Mouse (Mus musculus): ENCODE measurements at regions not wholly inside any gene's neighbourhood (a gene's known extent, or its start where the extent isn't known, plus 50 kb on each side); places are given as distances from the start of the nearest gene placed in this dataset.

DNA sequence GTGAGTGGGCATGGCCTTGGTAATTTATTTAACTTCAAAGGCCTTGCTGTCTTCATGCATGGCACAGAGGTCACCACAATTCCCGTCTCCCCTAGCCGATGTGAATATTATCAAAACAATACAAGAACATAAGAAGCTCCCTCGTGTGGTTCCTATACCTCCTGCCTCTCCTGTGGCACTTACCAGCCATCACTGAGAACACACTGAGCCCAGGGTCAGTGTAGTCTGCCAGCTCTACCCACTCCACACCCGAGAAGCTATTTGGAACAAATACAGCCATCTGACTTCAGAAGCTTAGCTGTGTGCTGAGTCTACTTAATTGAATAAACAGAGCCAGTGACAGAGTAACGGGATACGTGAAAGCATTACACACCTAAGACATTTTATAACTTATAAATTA, 605.7 kb upstream of the Arpp21 start:
- DNase-seq: no peak

DNA sequence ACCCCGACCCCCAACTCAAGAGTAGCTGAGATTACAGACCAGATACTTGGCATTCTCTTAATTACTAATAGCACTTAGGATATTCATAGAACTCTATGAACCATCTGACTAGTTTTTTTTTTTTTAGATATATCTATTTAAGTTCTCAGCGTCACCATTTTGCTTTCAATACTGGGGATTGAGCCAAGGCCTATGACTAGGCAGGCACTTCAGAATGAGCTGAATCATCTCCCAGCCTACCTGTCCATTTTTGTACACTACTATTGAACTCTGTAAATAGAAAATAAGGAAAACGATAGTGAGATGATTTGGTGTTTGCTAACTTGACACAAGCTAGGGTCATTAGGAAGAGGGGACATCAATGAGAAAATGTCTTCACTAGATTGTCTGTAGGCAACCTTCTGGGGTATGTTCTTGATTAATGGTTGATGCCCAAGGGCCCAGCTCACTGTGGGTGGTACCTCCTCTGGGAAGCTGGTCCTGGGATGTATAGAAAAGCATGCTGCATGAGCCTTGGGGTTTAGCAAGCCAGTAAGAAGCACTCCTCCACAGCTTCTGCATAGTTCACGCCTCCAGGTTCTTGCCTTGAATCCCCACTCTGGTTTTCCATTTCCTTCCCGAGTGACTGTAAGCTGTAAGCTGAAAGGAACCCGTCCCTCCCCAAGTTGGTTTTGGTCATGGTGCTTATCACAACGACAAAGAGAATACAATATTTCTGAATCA, 603.5 kb upstream of the Arpp21 start:
- DNase-seq: no peak

DNA sequence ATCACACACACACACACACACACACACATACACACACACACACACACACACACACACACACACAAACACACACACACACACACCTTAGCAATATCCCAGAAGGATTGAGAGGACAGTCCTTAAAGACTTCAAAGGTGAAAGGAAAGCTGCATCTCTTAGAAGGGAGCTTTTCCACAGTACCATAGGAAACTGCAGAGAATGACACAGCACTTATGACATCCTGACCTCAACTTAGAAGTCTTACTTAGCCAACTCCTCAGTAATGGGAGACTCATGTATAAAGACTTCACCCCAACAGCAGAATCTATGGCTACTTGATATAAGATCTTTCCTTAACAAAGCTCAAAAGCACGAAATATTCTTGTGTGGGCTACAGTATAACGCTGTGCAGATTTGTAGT, 601.8 kb upstream of the Arpp21 start:
- DNase-seq: no peak

DNA sequence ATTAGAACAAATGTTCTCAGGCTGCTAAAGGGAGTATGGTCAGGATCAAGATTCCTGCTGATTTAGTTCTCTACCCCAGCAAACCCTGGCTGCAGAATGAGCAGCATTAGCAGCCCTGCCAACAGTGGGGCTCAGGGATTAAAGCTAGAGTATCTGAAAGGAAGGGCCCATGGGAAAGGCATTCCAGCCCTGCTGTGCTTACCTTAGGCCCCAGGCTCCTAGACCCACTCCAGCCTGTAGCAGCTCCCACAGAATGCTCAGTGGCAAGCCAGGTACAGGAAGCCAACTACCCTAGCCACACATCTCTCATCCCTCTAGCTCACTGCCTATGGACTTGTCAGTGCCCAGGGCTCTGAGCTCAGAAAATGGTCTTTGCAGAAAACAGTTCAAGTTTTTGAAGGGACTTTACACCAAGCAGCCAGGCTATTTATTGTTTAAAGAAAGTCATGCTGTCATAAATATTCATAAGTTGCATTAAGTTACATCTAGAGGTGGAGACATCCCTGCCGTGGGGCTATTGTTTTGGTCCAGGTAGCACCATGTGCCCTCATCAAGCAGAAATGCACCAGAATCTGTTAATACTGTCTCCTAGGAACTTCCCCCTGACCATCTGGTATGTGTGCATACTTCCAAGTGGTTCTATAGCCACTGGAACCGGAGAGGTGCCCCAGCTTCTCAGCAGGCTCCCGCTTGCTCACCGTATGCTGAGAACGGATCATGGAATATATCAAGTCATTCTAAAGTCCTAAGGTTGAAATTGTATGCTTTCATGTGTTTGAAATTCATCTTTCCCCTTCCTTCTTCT, 598.9 kb upstream of the Arpp21 start:
- peak; percentile 82 for DNase-seq

DNA sequence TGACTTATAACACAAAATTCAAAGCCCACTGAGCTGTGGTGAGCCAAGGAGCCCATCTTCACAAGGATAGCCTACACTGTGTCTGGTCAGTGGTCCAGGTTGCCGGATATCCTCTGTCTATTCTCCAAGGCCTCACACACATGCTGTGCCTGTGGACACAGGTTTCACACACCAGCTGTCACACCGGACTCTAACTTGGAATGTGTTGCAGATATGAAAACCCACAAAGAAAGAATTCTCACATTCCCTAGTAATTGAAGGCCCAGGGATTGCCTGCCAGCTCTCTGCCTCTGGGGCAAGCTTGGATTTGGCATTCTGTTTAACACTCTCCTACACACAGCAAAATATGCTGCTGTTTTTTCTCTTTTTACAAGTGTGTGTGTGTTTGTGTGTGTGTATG, 595.4 kb upstream of the Arpp21 start:
- peak; percentile 42 for DNase-seq

DNA sequence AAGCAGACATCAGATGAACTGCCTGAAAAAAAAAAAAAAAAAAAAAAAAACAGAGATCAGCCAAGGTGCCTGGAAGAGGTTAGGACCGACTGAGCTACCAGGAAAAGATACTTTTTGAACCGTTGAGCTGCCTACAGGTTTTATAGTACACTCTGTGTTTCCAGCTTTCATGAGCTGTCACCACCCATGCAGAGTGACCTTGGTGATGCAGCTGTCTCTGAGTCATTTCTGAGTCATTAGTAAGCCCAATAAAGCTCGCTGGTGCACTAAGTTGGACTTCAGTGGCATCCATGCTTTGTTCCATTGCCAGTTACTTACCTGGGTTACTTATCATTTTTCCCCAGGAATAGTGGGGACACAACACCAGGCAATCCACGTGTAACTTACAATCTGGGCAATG, 592.9 kb upstream of the Arpp21 start:
- no peak for DNase-seq

GRCm38 (mm10) chr9:112826592-112826991, 590.9 kb upstream of the Arpp21 start:
- peak; percentile 80 for DNase-seq

GRCm38 (mm10) chr9:112821940-112822339, 586.2 kb upstream of the Arpp21 start:
- no peak for DNase-seq

DNA sequence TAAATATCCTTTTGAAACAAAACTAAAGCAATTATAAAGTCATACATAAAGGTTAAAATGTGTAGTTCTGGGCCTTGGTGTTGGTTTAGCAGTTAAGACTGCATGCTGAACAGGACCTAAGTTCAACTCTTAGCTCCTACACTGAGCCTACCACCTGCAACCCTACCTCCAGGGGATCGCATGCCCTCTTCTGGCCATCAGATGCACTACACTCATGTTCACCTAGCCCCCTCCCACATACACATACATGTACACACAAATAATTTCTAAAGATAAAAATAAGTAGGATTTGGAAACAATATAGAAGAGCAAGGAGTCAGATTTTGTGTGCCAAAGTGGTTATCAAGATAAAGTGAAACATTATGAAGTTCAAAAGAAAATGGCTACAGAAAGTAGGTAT, 576.2 kb upstream of the Arpp21 start:
- DNase-seq: no peak

DNA sequence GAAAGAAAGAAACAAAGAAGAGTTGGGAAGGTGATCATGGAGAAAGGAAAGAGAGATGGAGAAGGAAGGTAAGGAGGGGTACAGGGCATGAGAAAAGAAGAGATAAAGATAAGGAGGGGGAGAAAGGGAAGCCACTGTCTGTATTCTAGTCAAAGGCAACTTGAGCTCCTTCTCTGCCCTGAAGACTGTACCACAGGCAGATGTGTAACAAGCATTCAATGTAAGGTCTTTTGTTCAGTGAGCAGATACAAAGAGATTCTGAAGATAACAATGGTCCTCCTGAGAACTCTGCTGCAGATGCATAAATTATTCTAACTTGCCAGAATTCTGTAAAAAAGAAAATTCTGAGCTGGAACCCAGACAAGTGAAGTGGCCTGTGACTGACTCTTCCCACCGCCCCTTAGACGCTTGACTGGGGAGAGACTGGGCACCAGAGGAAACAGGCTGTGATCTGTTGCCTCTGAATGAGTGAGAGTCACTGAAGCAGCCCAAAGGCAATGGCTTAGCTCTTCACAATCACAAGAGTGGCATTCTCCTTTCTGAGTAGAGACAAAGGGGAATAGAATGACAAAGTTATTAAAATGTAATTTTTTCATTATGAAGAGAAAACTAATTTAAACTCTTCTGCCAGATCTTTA, 564.0 kb upstream of the Arpp21 start:
- DNase-seq: no peak

GRCm38 (mm10) chr9:112793537-112793936, 557.8 kb upstream of the Arpp21 start:
- no peak for DNase-seq

DNA sequence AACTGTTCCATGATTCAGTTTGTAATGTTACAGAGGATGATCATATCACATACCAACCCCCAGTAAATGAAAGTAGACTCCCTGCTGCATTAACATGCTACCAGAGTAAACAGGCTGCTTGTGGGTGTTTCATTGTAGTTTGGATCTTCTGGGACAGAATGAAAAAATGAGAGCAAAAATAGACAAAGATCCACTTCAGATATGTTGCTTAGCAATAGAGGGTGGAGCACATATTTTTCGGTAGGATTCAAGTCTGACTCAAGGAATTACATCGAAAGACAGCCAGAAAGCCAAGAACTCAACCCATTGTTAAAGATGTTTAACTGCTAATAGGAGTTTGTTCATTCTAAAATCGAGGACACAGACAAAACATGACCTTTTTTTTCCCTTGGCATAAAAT, 536.2 kb upstream of the Arpp21 start:
- no peak for DNase-seq

- no peak for DNase-seq
These were observed 508.9 kb upstream of the Arpp21 start for GRCm38 (mm10) chr9:112744616-112745015.

- no peak for DNase-seq
These were observed 508.3 kb upstream of the Arpp21 start for GRCm38 (mm10) chr9:112743871-112744590.

DNA sequence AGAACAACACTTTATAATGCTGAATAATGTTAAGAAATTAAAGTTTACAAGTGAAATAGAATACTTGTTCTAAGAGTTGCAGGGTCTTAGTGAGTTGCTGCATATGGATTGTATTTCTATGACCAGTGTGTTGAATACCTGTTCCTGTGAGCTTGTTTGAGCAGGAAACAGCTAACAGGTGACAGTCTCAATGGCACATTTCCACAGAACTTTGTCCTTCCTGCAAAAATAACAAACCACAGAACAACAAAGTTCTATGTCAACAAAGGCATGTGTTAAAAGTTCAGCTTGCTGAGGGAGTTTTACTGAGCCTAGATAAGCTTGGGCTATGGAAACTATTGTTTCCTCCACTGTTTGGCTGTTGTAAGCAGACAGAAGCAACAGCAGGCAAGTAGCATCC, 500.0 kb upstream of the Arpp21 start:
- no peak for DNase-seq

GRCm38 (mm10) chr9:112725523-112725922, 489.8 kb upstream of the Arpp21 start:
- DNase-seq: no peak

DNA sequence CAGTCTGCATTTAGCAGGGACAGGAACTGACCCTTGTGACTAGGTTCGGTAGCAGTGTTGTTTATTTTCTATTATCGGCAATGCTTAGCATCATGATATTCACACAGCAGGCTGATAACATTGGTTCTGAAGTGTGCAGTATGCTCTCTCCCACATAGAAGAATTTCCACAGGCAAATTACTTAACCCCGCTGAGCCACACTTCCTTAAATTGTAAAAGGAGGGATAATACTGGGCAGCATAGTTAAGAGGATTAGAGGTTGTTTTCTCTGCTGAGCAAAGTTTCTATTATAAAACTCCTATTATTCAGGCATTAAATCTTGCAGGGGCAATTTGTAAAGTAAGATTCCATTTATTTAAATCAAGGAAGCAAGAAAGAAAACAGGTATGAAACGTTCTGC, 489.4 kb upstream of the Arpp21 start:
- no peak for DNase-seq

GRCm38 (mm10) chr9:112723346-112723745, 487.6 kb upstream of the Arpp21 start:
- peak; percentile 14 for DNase-seq

DNA sequence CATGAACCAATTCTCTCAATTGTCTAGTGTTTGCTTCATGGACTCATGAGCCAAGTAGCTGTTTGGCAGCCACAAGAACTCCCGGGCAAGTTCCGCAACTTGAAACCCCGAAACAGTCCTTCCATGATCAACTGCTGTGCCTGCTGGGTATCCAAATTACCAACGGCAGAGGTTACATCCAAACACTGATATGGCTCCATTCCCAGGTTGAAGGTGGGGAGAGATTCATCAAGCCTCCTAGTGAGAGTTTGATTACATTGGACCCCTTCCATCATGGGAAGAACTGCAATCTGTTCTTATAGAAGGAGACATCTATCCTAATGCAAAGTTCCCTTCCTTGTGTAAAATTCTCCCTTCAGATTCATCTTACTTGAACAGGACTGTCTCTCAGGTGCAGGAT, 486.8 kb upstream of the Arpp21 start:
- peak; percentile 92 for DNase-seq

- no peak for DNase-seq
These were observed 479.5 kb upstream of the Arpp21 start for GRCm38 (mm10) chr9:112715197-112715762.

GRCm38 (mm10) chr9:112678866-112679265, 443.1 kb upstream of the Arpp21 start:
- no peak for DNase-seq

DNA sequence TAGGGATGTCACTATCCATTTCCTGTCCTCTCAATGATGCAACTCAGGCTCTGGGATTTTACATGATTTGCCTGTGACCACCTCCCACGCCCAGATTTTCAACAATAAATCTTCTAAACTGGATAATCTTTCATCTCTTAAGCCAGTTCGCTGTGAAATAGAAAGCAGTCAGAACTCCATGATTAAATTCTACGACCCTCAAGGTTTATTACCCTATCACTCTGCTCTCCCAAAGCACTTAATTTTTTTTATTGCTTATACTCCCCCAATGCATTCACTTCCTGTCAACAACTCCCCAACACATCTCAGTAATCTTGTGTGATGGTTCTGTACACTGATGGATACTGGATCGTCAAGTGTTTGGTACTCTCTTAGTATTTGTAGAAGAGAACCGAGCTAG, 439.5 kb upstream of the Arpp21 start:
- DNase-seq: no peak

All from cerebellum, adult 11-12 months (tissue).